Mouse (Mus musculus): ENCODE results near the gene Prdx1. TPM values are rescaled to one million over a fixed set of nuclear protein-coding genes. Genes with fewer than 3 reads are reported as not detected.

Prdx1 gene
- polyA plus RNA-seq (2012; ENCODE audit: insufficient read depth, insufficient read length, low replicate concordance, missing spikeins): 633 TPM in 1 of 2 replicates, not detected in the other

GRCm38 (mm10) chr4:116685402-116686061 is at the start of gene Prdx1:
Gene Prdx1 (plus strand): TSS chr4:116685544.
- no peaks in the 10 kb centered on the region for H3K4me1 ChIP-seq (ENCODE audit: control insufficient read depth, insufficient read depth, low read length)
- peak within 1 kb of the TSS; percentile 83 for H3K27ac ChIP-seq (ENCODE audit: insufficient read depth, low read depth, low read length)
- peak; percentile 50; the same call in 1 of the 2 replicates for TF ChIP-seq CTCF (IDR thresholded peaks at IDR 0.05; ENCODE audit: insufficient read depth, low read depth, low read length)
- TF ChIP-seq POLR2A (IDR thresholded peaks at IDR 0.05; ENCODE audit: insufficient read depth, low read depth, low read length): peak; percentile 89
- WGBS: under 1% methylated on average over 56 of the region's 56 CpGs
- peak within 1 kb of the TSS; percentile 81 for H3K4me3 ChIP-seq (ENCODE audit: insufficient read depth, low read depth, low read length)

GRCm38 (mm10) chr4:116638821-116639220 is 46.5 kb upstream of the Prdx1 start:
- no peak overlapping the region for H3K4me3 ChIP-seq (ENCODE audit: insufficient read depth, low read depth, low read length)
- no peaks in the 10 kb centered on the region for H3K4me1 ChIP-seq (ENCODE audit: control insufficient read depth, insufficient read depth, low read length)
- TF ChIP-seq POLR2A (IDR thresholded peaks at IDR 0.05; ENCODE audit: insufficient read depth, low read depth, low read length): no peak
- no peak for TF ChIP-seq CTCF (IDR thresholded peaks at IDR 0.05; ENCODE audit: insufficient read depth, low read depth, low read length)
- 96% methylated on average over 6 of the region's 6 CpGs for WGBS
- H3K27ac ChIP-seq (ENCODE audit: insufficient read depth, low read depth, low read length): no peak overlapping the region

- WGBS: 97% methylated on average over 1 of the region's 1 CpGs
- Histone ChIP-seq H3K27ac (ENCODE audit: insufficient read depth, low read depth, low read length) (no peak overlapping the region), H3K4me3 (ENCODE audit: insufficient read depth, low read depth, low read length) (no peak overlapping the region), H3K4me1 (ENCODE audit: control insufficient read depth, insufficient read depth, low read length) (0 out of 2 replicates have a peak, but pooled peaks cover 3% of the 10 kb centered on the region)
- TF ChIP-seq POLR2A (IDR thresholded peaks at IDR 0.05; ENCODE audit: insufficient read depth, low read depth, low read length) (no peak), CTCF (IDR thresholded peaks at IDR 0.05; ENCODE audit: insufficient read depth, low read depth, low read length) (no peak)
These were observed 43.3 kb upstream of the Prdx1 start for GRCm38 (mm10) chr4:116642071-116642470.

GRCm38 (mm10) chr4:116644326-116644725 is 41.0 kb upstream of the Prdx1 start:
- H3K4me3 ChIP-seq (ENCODE audit: insufficient read depth, low read depth, low read length): no peak overlapping the region
- 32% methylated on average over 6 of the region's 6 CpGs for WGBS
- 0 out of 2 replicates have a peak, but pooled peaks cover 3% of the 10 kb centered on the region for H3K4me1 ChIP-seq (ENCODE audit: control insufficient read depth, insufficient read depth, low read length)
- TF ChIP-seq POLR2A (IDR thresholded peaks at IDR 0.05; ENCODE audit: insufficient read depth, low read depth, low read length): no peak
- TF ChIP-seq CTCF (IDR thresholded peaks at IDR 0.05; ENCODE audit: insufficient read depth, low read depth, low read length): 0 out of 2 replicates have a peak, but pooled peaks have one; percentile 19
- no peak overlapping the region for H3K27ac ChIP-seq (ENCODE audit: insufficient read depth, low read depth, low read length)

- no peak overlapping the region for H3K4me3 ChIP-seq (ENCODE audit: insufficient read depth, low read depth, low read length)
- H3K4me1 ChIP-seq (ENCODE audit: control insufficient read depth, insufficient read depth, low read length): peaks cover 5% of the 10 kb centered on the region; the same call in 1 of the 2 replicates
- WGBS: 84% methylated on average over 7 of the region's 7 CpGs
- TF ChIP-seq CTCF (IDR thresholded peaks at IDR 0.05; ENCODE audit: insufficient read depth, low read depth, low read length) (no peak), POLR2A (IDR thresholded peaks at IDR 0.05; ENCODE audit: insufficient read depth, low read depth, low read length) (no peak)
- H3K27ac ChIP-seq (ENCODE audit: insufficient read depth, low read depth, low read length): no peak overlapping the region
These were observed 39.7 kb upstream of the Prdx1 start for GRCm38 (mm10) chr4:116645624-116646023.

- TF ChIP-seq CTCF (IDR thresholded peaks at IDR 0.05; ENCODE audit: insufficient read depth, low read depth, low read length): no peak
- no peak for TF ChIP-seq POLR2A (IDR thresholded peaks at IDR 0.05; ENCODE audit: insufficient read depth, low read depth, low read length)
- Histone ChIP-seq H3K27ac (ENCODE audit: insufficient read depth, low read depth, low read length) (no peak overlapping the region), H3K4me1 (ENCODE audit: control insufficient read depth, insufficient read depth, low read length) (peaks cover 5% of the 10 kb centered on the region; the same call in 1 of the 2 replicates), H3K4me3 (ENCODE audit: insufficient read depth, low read depth, low read length) (no peak overlapping the region)
- WGBS: 88% methylated on average over 2 of the region's 2 CpGs
These were observed 35.9 kb upstream of the Prdx1 start for GRCm38 (mm10) chr4:116649411-116649810.

GRCm38 (mm10) chr4:116650365-116650764 is 35.0 kb upstream of the Prdx1 start:
- Histone ChIP-seq H3K4me3 (ENCODE audit: insufficient read depth, low read depth, low read length) (peak overlapping the region; percentile 64), H3K27ac (ENCODE audit: insufficient read depth, low read depth, low read length) (no peak overlapping the region), H3K4me1 (ENCODE audit: control insufficient read depth, insufficient read depth, low read length) (peaks cover 3% of the 10 kb centered on the region; the same call in 1 of the 2 replicates)
- no peak for TF ChIP-seq POLR2A (IDR thresholded peaks at IDR 0.05; ENCODE audit: insufficient read depth, low read depth, low read length)
- no peak for TF ChIP-seq CTCF (IDR thresholded peaks at IDR 0.05; ENCODE audit: insufficient read depth, low read depth, low read length)
- WGBS: 36% methylated on average over 5 of the region's 5 CpGs

GRCm38 (mm10) chr4:116650924-116651796 is 34.2 kb upstream of the Prdx1 start, which contains the start of gene Akr1a1:
Gene Akr1a1 (minus strand): TSS chr4:116651680.
- H3K4me3 ChIP-seq (ENCODE audit: insufficient read depth, low read depth, low read length): peak within 1 kb of the TSS; percentile 64
- WGBS: under 1% methylated on average over 39 of the region's 39 CpGs
- peak within 1 kb of the TSS; percentile 17 for H3K27ac ChIP-seq (ENCODE audit: insufficient read depth, low read depth, low read length)
- TF ChIP-seq POLR2A (IDR thresholded peaks at IDR 0.05; ENCODE audit: insufficient read depth, low read depth, low read length) (peak; percentile 53; the same call in 1 of the 2 replicates), CTCF (IDR thresholded peaks at IDR 0.05; ENCODE audit: insufficient read depth, low read depth, low read length) (no peak)
- peaks cover 2% of the 10 kb centered on the region; the same call in 1 of the 2 replicates for H3K4me1 ChIP-seq (ENCODE audit: control insufficient read depth, insufficient read depth, low read length)

Measured in olfactory bulb, adult 2 months (tissue).